Mouse (Mus musculus) bone marrow macrophage, adult 2 months (primary cell): ENCODE data around the gene Mef2d.

Source experiments
- CTCF ChIP-seq: IDR thresholded peaks from 2 replicates; pipeline ENCODE4 v1.5.1; 2012; ENCODE audit warnings: low read depth, mild to moderate bottlenecking, low read length, moderate library complexity
- POLR2A ChIP-seq: IDR thresholded peaks from 2 replicates; pipeline ENCODE4 v1.6.1; 2012; ENCODE audit warnings: mild to moderate bottlenecking, low read depth, low read length, borderline replicate concordance

DNA sequence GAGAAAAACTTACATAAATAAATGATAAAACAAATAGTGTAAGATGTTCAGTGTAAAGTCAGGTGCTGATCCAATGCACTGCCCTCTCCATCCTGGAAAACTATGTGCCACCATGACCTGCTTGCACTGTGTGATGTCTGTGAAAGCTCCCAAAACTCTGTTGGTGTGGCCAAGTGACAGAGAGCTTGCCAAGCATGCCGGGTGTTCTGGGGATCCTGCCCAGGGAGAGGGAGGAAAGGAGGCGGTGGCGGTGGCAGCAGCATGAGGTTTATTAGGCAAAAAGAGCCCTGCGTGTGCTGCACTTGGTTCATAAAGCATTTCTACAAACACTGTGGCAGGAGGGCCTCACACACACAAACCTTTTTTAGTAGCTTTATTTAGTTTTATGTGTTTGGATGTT lies 39.2 kb downstream of the Mef2d start:
- no peak for TF ChIP-seq POLR2A
- no peak for TF ChIP-seq CTCF
